Mouse (Mus musculus) yolk sac, embryonic 10.5 days (tissue): ENCODE measurements around the gene Cnfn.

Source experiments
- DNase-seq: peaks from one replicate; pipeline ENCODE4 v3.0.0-alpha.2; 2017; ENCODE audit warnings: low spot score

Cnfn gene

DNA sequence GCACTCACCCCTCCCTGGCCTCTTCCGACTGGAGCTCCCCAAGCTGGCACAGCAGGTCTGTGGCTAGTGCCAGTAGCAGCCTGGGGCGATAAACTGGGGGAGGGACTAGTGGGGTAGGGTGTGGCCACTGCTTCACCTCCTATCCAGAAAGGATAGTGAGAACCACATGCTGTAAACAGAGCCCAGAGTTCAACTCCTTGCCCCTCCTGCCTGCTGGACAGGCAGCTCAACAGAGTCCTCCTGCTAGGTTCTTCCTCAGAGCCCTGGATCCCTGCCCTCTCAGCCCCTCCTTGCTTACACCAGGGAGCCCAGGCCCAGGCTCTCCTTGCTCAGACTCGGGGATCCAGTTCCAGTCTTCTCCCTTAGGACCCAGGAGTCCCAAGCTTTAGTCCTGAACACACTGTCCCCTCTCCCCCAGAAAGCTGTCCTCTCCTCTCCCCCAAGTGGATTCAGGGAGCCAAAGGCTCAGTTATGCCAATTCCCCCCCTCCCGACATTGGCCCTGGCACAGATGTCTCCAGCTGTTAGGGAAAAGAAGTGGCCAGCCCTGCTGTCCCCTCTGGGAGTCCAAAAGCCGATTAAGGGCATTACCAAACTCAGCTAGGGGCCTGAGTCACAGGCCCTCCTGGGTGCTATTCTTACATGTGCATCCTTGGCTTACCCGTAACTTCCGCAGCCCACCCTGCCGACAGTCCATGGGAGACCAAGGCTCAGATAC is 20.7 kb upstream of the Cnfn start:
- DNase-seq: no peak

DNA sequence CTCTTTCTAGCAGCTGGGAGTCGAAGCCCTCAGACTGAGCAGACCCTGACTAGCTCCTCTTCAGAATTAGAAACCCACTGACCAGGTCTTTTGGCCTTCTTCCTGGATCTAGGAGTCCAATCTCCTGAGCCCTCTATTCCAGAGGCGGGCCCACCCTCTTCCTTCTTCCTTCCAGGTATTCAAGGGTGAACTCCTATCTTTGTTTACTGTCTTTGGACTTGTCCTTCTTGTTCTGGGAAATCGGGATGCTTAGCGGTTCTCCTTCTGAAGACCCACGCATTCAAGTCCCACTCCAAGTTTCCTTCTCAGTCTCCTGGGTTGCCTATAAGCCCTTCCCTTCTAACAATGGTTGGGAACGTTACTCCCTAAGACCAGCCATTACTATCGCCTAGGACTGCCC is 19.4 kb upstream of the Cnfn start:
- no peak for DNase-seq

DNA sequence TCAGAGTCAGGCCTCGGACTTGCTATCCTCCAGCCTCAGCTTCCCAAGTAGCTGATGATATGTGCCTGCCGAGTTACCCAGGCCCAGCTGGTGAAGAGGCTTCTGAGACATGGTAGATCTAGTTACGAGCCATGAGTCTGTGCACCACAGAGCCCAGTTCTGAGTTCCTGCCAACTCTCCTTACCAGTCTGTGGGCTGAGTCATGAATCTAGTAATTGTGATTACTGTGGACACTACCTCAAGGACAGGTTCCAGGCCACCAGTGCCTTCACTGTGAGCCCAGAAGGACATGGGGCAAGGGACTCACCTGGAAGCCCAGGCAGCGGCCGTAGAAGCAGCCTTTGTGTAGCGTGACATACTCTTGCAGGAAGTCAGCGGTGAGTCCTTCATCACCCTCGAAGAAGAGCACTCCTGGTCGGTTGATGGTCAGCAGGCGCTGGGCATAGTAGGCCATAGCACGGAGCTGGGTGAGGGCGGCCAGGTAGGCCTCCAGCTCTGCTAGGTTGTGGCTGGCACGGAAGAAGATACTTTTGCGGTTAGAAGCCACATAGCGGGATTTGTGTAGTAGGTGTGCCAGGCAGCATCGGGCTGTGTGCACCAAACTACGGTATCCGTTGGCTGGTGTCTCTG is 18.4 kb upstream of the Cnfn start:
- no peak for DNase-seq

DNA sequence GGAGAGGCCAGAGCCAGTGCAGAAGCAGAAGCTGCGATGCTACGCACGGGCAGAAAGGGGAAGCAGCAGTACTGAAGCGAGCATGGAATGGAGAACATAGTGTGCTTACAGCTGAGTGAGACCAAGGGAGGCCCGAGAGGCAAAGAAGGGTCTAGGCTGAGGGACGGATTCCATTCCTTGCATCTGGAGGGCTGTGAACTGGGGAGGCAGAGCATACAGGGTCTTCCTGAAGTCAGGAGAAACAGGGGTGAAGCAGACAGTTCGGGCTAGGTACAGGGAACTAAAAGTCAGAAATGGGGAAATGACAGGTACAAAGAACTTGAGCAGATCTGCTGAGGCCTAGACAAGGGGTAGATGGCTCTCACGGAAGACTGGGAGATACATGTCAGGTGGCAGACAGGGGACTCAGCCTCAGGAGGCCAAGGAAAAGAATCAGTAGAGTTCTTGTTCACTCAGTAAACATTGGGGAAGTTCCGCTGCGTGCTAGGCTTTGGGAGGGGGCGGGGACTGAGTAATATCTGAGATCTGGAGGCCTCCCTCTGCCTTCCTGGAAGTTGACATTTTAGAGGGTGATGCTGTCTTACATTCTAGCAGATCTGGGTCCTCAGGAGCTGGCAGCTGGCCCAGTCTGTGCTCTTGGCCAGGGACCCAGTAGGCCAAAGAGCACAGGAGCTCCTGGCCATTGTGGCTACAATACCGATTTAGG is 16.5 kb upstream of the Cnfn start:
- DNase-seq: no peak

DNA sequence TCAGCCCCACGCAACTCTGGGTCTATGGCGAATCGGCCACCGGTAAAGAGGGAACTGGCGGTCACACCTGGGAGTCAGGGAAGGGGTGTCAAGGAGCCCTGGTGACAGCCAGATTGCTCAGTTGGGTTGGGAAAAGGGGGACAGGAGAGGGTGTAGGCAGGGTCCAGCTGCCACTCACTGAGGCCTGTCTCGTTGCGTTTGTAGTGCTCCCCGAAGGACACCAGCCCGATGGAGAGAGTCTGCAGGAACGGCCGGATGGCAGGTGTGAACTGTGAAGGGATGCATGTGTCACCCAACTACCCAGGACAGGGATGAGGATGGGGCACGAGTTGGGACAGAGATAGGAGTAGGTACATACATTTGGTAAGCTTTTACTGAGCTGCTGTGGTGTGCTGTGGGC is 15.7 kb upstream of the Cnfn start:
- no peak for DNase-seq

DNA sequence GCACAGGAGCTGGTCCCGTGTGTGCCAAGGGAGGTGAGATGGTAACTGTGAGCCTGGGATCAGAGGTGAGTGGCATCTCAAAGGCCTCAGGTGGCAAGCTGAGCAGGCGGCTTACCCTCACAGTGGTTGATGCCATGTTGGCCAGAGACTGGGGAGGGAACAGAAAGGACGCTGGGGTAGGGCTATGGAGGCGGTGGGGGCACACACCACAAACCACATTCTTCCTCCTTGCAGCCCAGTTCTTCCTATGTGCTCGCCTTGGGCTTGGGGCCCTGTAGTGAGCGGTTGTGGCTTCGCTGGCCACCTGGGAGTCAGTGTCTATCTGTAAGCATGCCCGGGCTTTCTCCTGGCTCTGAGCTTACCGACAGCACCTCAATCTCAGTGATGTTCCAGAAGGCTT is 15.3 kb upstream of the Cnfn start:
- no peak for DNase-seq

DNA sequence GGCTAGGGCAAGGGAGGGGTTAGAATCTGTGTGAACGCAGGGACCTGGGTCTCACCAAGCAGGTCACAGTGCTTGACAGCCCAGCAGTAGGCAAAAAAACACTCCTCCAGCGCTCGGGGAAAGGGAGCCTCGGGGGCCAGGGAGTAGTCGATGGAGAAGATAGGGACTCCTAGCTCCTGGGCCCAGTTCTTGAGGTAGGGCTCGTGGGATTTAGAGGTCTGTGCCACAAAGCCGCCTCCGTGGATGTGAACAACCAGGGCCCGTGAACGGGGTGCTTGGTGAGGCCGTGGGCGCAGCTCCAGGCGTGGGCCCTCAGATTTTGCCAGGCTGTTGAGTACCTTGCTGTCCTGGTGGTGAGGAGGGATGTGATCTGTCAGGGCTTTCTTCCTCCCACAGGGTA is 14.8 kb upstream of the Cnfn start:
- no peak for DNase-seq

DNA sequence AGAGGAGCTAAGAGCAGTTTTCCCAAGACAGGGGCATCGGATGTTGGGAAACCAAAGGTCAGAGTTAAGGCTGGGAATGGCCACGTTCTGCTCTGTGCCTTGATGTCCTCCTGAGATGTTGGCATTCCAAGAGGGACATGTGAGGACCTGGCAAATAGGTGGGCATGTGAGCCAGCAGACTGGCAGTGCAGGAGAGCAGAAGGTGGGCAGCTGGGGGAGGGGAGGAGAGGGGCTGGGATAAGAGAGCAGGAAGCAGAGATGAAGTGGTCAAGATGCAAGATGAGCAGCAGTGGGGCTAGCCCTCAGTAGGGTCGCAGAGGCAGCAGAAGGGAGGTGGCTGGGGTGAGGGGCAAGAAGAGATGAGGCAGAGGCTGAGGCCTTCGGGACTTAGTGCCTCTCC is 14.4 kb upstream of the Cnfn start:
- DNase-seq: no peak

DNA sequence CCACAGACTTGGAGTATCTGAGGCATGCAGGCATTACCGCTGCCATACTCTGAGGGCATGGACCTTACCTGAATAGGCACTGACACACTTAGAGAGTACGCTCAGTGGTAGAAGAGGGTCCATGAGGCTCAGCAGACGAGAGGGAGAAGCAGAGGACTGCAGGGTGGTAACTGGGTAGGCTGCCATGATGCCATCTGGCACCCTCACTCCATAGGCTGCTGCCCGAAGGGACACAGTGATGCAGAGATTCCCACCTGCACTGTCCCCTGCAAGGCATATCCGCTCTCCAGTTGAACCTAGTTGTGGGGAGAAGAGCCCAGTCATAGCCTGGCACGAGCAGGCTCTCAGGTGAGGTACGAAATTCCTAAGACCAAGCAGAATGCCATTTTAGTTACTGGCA is 13.9 kb upstream of the Cnfn start:
- no peak for DNase-seq

DNA sequence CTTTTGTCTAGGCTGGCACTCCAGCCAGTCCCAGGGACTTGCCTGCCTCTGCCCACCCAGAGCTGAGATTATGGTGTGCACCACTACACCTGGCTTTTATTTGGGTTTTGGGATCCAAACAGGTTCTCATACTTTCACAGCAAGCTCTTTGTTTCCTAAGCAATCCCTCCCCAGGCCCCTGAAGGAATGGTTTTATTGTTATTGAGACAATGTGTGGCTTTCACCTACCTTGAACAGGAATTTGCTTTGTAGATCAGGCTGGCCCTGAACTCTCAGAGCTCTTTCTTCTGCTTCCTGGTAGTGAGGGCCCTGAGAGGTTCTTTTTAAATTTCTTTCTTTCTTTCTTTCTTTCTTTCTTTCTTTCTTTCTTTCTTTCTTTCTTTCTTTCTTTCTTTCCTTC is 13.0 kb upstream of the Cnfn start:
- DNase-seq: no peak

DNA sequence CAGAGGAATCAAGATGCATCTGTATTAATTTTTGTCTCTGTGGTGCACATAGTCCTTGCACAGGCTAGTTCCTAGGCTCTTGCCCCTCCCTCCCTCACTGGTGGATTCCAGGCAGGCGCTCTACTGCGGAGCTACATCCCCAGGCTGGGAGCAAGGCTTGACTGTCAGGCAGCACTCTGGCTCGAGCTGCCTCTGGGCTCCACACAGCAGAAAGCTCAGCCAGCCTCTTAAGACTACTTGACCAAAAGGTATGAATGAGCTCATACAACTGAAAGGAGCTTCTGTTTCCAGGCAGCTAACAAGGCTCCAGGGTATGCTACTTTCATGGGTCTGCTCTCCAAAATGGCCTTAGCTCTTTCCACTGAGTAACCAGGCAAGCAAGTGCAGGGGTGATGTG is 11.8 kb upstream of the Cnfn start:
- DNase-seq: no peak

DNA sequence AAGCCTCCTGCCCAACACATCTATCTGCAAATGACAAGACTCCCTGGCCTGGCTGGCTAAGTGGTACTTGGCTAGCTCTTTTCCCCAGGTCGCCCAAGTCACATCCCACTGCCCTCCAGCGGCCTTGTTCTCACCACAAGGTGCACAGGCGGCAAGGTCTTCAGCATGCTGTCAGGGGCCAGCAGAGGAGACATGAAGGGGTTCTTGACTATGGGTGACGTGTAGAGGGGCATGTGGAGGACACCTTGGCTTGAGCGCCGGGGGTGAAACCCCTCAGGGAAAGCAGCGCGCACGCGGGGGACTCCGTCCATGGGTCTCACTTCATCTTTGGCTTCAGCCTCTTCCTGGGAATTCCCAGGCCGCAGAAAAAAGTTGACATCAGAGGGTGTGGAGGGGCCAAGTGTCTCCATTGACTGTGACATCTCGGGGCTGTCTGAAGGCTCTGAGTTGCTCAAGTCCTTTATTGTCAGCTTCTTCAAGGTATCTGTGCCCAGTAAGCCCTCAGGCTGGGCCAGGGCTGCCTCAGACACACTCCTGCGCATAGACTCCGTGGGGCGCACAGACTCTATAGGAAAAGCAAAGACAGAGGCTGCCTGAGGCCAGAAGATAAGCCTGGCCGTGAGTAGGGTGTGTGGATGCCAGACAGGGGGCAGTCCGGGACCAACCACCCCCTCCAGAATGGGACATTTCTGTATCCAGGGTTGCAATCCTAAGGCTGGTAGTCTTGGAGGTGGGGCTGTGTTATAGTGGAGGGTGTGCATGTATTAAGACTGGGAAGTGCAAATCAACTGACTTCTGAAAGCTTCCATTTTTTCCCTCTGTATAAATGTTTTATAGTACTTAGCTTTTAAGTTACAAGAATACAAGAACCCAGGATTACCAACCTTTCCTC is 11.1 kb upstream of the Cnfn start:
- no peak for DNase-seq

DNA sequence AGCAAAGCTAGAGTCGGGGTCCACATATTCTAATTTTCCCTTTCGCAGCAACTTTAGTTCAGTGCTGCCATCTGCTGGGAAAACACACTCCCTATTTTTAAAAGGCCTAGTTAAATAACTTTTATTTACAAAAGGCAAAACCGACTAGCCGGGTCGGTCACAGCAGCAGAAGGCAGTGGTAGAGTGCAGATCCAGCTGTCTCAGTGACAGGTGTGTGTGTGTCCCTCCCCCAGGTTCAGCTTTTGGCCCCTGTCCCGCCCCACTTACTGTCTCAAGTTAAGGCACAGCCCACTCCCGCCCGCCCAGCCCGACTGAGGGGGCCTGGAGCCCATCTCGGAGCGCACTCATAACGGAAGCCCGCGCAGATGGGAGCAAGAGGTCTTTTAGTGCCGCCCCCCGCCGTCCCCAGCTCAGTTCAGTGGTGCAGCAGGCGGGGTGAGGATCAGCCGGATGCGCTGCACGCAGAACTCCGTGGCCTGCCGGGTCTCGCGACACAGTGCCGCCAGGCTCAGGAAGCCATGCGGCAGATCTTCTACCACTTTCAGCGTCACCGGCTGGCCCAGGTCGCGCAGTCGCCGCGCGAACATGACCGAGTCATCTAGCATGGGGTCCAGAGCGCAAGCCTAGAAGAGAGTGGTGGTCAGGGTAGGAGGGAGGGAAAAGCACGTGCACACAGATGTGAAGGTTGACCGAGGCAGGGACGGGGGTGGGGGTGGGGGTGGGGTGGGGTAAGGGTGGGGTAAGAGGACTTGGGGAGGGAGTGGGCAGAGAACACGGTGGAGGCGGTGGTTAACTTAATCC is 10.2 kb upstream of the Cnfn start:
- DNase-seq: peak; percentile 62

DNA sequence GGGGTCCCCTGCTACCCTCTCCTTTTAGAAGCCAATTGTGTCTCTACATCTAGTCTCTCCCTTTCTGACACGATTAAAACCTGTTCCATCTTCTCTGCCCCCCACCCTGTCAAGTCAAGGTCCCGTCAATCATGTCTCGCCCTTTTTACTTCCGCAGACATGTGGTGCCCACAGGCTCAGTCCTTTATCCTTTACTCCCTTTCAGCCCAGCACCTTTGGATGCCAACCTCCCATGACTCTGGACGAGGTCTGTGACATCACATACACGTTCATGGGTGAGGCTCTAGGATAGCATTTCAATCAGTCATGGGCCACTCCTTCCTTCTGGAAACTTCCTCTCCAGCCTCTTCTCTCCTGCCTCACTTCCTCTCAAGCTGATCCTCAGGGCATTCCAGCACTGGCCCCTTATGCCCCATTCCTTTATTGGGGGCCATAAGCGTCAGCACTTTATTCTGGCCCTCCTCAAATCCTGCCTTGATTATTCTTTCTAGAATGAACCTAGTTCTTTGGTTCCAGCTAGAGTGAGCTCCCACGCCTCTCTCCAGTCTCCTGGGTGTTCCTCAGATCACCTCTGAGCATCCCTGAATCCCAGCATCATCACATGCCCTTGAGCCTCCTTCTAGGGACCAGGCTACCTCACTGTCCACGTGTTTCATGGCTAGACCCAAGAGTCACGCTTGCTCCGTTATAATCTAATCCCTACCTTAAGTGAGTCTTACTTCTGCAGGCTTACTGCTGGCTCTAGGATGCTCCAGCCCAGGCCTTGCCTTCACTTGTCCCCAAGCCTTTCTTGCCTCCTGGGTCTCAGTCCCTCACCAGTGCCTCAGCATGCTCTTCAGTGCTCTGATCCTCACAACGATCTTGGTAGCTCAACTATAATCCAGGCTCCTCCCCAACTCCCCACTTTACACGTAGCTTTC is 8.9 kb upstream of the Cnfn start:
- DNase-seq: no peak

DNA sequence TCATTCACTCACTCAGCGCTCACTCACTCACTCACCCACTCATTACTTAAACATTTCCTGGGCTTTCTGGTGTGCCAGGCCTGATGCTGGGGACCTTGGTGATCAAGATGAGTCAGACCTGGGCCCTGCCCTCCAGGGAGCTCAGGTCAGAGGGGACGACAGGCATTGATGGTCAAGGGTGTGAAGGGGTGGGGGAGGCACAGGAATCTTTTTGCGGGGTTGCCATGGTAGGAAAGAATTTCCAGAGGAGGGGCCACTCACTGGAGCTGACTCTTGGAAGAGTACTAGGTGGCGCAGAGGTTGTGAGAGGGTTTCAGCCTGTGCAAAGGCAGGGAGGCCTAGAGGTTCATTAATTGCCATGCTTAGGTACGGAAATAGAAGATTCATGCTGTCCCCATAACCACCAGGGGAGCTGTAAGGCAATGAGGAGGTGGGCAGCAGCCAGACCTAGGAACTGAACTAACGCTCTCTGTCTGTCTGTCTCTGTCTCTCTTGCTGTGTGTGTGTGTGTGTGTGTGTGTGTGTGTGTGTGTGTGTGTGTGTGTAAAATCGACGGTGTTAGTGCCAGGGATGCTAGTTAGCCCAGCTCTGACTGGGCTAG is 7.7 kb upstream of the Cnfn start:
- DNase-seq: no peak

DNA sequence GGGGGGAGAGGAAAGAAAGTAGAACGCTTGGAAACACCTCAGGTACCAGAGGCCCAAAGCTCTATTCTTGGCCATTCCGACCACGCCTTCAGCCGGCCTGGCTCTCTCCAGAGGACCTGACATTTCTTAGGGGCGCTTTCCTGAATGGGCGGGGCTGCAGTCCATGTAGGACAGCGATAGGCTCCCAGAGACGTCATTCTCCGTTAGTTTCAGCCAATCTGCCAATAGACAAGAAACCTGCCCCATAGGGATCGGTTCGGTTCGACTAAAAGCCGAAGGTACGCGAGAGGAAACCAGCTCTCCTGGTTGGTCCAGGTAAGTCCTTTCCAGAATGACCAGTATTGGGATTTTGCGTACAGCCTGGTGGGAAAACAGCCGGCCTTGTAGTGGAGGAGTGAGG is 7.0 kb upstream of the Cnfn start:
- DNase-seq: peak; percentile 77

DNA sequence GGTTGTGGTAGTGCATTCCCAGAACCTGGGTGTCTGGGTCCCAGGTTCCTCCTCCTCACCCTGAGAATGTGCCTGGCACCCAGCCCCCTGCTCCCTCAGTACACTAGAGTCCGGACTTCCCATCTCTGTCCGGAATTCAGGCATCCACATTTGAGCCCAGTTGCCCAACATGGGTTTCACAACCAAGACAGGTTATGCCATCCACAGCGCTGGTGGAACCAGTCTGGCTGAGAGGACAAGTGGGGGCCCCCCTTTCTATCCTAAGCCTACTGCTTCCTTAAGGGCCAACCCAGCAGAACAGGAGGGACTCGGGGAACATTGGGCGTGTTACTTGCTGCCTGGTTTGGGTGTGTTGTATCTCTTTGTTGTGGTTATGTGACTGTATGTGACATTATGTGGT is 2.9 kb upstream of the Cnfn start:
- DNase-seq: no peak

DNA sequence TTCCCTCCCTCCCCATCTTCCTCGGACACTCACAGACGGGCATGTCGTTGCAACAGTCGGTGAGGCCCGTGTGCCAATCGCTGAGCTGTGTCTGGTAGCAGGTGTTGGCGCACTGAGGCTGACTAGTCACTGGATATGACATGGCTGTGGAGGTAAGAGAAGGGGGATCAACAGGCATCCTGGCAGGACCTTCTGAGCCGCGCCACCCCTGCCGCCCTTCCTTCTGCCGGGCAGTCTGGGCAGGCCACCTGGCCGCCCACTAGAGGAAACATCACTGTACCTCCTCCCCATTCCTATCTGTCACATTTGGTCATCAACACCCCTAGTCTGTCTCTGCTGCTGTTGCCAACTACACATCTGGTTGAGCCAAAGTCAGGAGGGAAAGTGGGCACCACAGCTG is 1.2 kb downstream of the Cnfn start:
- DNase-seq: no peak

DNA sequence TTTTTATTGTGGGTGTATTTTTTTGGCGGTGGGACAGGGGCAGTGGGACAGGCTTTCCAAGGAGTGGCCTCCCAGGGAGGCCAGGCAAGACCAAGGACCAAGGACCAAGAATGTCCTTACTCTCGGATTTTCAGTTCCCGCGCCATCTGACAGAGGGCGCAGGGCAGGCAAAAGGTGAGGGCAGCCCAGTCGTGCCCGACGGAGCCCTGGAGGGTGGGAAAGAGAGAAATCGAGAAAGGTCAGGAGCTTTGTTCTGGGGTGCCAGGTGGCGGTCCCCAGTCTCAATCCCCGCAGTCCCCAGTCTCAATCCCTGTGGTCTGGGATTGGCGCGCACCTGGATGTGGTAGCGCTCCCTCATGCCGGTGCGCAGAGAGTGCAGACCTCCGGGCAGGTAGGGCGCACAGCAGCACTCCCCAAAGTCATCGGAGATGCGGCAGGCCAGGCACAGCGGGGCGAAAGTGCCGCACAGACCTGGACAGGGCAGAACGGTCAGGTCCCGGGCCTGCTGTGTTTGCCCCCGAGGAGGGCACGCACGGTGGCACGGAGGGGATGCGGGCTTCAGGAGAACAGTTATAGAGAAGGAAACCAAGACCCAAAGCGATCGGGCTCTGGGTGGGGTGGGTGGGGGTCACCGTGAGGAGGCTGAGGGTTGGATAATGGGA is 1.8 kb downstream of the Cnfn start:
- DNase-seq: no peak
